Mouse (Mus musculus) lung, postnatal 36 days (tissue): ENCODE data around the gene Shf.
A peak's percentile ranks its signal among the peaks of the same experiment; 100 is the strongest.
"Not testable (repeated sequence)": the region's sequence is repeated elsewhere in the genome, so short reads cannot be mapped to it uniquely, and the experiment has no call there.

Source experiments
- DNase-seq: peaks from one replicate; pipeline ENCODE4 v3.0.0; 2022; ENCODE audit warnings: mixed read lengths

The Shf gene

DNA sequence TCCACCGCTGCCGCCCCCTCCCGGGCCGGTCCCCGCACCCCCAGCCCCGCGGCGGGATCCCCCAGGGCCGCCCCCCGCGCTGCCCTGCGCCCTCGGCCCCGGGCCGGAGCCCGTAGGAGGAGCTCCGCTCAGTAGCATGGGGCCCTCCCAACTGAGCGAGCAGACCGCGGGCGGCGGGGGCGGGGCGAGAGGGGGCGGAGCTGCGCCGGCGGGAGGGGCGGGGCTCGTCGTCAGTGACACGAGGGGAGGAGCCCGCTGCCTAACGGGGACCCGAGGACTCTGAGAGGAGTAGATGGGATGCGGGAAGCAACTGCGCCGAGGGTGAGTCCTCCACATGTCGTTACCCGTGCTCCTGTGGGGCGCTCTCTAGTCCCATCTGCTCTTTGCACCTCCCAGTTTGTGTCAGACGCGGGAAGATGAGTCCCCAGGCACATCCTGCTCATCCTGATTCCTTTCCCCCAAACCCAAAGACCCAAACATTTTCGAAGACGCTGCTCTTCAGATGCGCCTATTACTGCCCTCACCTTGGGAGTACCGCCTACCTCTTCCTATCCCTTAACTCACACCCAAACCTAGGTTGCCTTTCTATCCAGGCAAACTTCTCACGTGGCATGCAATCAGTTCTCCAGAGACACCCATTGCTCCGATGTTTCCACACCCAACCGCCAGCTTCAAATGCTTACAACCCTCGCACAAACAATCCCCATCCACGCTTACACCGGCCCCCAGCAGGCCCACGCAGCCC, at the start of gene Shf:
Gene Shf, minus strand, starts transcription at position 168 of the 745 bp plus-strand sequence.
- peak; percentile 87 for DNase-seq

DNA sequence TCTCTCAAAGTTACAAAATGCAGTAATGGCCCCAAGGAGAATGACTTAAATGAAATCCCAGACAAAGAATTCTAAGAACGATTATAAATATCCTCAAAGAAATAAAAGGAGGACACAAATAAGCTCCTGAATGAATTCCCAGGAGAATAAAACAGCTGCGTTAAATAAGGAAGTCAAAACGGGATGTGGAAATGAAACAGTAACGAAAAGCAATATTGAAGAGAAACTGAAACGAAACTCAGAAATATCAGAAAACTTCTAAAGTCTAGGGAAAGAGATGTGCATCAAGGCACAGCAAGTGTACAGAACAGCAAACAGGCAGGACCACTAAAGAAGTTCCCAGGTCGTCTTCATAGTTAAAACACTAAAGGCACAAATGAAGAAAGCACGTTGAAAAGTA, 40.0 kb upstream of the Shf start:
- no peak for DNase-seq

DNA sequence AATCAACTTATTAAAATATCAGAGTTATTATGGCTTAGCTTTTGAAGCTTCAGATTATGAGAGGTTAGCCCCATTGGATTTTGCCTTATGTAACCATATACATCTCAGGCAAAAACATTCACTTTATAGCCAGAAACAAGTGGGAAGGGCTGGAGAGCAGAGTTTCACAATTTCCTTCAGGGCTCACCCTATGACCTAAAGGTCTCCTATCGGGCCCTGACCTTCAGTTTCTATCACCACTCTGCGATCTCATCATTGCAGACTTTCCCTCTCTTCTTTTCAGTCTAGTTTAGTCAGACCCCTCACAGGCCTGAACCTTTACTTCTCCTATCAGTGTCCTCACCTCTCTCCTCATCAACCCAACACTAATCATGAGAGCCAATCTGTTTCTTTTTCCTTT, 38.6 kb upstream of the Shf start:
- DNase-seq: no peak

DNA sequence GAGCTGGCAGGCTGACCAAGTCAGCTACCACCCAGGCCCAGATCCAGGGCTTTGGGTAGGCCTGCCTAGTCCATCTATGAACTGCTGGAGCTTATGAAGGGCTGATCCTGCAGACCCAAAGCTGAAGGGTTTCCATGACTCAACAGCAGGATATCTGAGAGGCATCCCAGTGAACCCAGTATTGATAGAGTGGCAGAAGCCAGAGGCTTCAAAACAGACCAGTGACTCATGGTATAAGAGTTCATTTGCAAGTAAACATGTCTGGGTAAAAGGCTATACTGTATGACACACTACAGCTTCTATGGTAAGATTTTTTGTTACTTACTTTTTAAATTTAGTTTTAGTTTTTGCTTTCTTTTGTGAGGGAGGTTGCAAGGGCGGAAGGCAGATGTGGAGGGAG, 27.2 kb upstream of the Shf start:
- DNase-seq: no peak

DNA sequence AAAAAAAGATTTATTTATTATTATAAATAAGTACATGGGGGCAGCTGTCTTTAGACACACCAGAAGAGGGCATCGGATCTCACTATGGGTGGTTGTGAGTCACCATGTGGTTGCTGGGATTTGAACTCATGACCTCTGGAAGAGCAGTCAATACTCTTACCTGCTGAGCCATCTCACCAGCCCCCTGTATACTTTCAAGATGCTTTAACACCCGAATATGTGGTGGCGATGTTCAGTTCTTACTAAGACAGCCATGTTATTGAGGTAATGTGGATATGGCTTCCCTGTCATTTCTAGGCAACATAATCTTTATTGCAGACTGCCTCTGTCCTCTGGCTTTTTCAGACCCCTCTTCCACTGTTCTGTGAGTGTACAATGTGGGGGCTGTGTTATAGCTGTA, 18.2 kb upstream of the Shf start:
- not testable (repeated sequence) for DNase-seq

DNA sequence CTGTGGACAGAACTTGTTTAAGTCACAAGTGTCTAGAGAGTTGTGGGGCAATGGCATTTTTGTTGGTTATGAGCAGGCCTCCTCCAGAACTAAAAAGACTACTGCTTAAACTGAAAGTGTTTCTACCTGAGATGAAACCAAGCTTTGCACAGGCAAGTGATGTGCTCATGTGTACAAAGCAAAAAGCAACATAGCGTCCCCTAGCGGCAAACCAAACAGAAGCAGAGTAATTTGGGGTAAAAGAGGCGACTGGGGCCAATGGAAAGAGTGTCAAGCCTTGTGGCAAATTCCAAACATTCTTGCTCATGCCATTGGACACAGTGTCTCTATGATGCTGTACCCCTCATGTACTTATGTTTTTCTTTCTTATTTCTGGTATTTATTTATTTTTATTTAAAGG, 16.1 kb upstream of the Shf start:
- no peak for DNase-seq

DNA sequence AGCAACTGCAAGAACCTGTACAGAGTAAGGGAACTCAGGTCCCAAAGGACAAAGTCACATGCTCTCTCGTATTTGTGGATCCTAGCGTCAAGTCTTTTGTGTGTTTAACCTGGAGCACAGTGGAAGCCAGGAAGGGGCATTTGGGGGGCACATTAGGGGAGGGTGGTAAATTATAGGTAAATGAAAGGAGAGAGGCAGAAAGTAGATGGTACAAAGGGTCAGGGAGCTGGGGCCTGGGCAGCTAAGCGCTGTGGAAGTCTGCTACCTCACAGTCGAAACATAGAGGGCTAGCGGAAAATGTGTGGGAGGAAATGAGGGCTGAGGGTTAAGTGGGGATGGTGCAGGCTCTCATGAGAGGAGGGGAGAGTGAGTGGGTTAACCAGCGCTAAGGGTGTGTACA, 13.2 kb upstream of the Shf start:
- no peak for DNase-seq

DNA sequence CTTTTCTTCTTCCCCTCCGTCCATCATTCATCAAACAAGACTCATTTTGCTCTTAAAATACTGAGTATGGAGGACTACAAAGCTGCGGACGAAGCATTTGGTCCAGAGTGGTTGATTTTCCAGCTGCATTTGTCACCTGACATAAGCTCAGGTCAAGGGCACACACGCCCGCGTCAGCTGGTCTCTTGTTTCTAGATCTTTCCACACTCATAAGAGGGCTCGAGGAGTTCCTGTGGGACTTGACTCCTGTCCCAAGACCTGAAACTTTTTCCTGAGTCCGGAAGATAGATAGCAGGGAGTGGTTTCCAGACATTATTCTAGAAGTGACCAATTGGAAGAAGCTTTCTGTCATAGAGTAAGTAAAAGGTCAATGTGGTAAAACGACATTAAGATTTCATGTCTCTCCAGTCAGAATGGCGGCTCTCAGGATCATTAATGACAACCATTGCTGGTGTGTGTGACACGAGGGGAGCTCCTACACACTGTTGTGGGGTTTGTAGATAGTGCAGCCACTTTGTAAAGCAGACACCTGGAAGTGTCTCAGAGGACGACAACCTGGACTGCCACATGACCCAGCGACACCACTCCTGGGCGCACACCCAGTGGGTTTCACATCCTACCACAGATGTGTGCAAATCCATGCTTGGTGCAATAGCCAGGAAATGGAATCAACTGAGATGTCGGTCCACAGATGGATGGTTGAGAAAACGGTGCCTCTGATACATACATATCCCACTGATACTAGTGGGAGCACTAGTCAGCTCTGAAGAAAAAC, 12.6 kb upstream of the Shf start:
- DNase-seq: peak; percentile 43

DNA sequence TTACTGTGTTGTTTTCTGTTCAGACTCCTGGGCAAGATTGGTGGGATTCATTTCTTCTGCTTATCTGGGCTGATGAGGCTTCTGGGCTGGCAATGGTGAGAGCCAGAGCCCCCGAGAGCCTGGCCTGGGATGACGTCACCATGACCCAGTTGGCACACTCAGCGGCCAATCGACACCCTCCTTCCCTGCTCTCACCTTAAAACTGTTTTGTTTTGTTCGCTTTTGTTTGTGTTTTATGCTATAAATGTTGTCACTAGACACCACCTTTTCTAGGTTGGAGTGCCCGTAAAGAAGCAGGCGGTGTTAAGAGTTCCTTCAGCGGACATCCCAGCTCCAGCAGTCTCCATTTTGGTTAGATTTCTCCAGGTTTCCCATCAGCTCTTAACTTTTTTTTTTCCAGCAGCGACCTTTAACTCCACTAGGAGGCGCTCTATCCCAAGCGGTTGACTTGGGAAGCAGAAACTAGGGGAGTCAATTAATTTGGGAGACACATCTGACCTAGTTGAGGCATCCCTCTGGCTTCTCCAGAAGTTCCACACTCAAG, 11.9 kb upstream of the Shf start:
- peak; percentile 71 for DNase-seq

DNA sequence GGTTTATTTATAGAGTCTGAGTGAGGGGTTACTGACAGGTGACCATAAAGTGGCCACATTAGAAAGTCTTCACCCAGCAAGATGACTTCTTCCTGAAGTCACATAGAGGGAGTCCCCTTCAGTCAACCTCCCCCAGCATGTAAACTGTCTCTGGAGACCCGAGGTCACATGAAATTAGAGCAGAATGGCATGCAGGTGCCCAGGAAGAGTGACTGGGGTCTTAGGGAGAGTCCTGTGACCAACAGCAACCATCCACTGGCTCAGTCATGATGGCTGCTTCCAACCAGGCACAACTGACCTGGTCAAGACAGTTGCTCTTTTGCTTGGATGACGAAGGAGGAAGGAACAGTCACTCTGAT, 10.3 kb upstream of the Shf start:
- DNase-seq: no peak

DNA sequence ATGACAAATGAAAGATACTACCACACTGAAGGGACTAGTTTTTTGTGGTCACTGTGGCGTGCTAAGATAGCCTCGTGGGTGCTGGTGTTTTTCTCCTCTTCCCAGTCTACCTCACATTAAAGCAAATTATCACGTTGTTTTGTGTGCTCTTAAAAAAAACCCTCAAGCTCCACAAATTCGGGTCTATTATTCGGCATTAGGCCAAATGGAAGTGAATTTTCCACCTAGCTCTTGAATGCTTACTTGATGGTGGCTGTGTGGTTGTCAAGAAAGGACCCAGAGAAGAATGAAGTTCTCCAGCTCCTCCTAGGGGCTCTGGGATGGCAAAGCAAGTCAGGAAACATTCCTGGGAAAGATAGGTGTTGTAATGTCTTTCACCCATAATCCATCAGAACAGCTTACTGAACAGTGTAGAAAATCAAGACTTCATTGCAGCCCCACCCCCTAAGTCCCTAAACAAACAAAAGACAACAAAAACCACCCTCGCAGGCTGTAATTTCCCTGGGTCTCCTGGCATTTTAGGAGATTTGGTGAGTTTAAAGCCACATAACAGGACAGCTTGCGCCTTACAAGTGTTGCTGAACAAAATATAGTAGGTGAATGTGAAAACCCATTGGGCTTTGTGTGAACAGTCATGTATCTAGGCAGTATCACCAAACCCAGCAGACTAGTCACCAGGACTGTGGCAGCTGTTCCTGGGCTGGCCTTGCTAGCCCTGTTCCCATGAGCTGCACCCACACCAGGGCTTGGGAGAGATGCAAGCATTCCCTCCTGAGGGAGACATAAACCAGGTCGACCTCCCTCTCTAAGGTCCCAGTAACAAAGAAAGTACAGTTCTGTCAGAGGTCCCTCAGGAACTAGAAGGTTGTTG, 9.7 kb upstream of the Shf start:
- peak; percentile 75 for DNase-seq

DNA sequence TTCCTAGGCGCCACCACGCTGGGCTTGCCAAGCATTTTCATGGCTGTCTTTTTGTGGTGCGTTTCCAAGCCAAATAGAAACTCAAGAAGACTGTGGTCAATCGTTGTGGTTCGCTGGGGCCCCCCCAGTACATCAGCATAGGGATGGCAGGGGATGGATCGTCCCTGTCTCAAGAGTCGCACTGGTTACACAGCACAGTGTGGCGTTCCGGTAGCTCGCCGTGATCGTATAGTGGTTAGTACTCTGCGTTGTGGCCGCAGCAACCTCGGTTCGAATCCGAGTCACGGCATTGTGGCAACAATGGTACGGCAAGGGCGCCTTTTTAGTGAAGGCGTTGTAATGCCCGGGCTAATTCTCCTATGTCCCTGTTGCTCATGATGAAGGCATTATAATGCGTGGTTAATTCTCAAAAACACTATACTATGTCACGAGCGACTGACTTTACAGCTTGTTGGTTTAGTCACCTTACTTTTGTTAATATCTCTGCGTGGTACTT, 8.8 kb upstream of the Shf start:
- DNase-seq: peak; percentile 85

DNA sequence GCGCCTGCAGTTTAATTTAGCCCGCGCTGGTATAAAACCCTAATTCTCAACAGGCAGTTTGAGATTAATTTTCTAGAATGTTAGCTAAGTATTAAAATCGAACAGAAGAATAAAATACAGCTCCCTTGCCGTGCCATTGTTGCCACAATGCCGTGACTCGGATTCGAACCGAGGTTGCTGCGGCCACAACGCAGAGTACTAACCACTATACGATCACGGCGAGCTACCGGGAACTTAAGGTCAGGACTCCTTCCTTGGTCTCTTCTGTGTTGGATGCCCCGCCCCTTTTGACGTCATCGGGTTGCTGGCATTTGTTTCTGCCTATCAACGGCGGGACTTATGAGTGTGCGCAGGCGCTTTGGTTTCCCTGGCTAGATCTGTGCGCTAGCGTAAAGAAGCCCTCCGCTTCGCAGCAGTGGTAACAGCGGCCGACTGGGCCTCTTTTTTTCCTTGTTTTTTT, 8.3 kb upstream of the Shf start:
- peak; percentile 98 for DNase-seq

DNA sequence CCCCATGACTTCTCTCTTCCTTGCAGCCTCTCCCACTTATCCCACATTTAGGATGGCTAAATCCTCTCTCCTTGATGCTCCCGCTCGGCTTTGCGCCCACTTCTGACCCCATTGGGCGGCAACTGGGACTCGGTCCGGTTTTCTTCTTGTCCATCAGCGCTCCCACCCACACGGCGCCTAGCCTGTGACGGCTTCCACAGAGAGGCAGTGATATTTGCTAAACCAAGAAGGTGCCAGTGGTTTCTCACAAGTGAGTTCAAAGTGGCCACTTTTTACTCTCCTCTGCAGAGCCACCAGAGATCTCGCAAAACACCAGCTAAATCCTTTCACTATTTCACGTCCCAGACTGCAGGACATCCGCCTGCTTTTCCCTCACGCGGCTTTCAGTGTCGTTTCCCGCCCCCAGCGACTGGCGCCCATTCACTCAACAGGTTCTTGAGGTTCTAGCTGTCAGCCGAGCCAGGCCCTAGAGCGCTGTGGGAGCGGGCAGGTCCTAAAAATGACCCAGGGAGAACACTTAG, 7.1 kb upstream of the Shf start:
- peak; percentile 66 for DNase-seq

DNA sequence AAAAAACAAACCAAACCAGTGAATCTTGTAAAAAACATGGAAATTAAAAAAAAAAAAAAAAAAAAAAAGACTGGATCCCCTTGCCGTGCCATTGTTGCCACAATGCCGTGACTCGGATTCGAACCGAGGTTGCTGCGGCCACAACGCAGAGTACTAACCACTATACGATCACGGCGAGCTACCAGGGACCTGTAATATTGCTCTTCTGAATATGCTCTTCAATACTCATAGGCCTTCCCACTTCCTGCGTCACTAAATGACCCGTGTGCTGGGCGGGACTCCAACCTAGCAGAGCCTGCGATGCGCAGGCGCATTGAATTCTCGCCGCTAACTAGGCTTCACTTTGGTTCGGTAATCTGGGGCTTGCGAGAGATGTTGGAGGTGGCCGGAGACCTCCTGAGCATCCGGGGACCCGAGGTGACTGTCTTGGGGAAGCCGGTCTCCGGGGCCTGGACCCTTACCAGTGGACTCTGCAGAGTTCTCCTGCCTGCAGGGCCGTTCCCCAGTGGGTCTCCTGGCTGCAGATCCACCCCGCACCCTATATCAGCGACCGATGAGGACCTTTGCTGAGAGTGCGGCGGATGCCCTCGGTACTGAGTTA, 6.5 kb upstream of the Shf start:
- peak; percentile 98 for DNase-seq

DNA sequence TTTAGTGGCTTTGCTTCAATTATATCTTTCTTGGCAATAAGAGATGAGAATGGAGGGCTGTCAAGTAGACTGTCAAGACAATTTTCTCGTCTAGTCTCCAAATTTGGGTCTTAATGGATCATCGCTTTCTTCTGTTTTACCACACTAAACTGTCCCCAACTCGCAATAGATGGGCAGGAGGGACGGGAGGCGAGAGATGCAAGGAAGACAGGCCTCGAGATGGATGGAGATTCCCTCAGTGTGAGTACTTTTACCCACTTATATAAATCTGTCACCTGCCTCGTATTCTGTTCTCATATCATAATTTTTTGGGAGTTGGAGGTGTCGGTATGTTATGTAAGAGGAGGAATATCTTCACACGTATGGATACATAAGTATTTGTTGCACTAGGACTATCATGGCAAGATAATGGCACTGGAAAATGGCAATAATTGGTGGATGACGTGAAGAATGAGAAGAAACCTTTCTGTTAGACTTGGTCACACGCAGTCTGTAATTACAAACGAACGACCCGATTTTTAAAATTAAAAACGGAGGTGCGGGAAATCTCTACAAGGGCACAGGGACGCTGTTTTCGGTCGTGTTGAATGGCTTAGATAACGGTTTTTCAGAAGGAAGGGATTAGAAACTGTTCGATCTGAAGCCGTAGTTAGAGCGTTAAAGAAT, 5.8 kb upstream of the Shf start:
- DNase-seq: no peak

DNA sequence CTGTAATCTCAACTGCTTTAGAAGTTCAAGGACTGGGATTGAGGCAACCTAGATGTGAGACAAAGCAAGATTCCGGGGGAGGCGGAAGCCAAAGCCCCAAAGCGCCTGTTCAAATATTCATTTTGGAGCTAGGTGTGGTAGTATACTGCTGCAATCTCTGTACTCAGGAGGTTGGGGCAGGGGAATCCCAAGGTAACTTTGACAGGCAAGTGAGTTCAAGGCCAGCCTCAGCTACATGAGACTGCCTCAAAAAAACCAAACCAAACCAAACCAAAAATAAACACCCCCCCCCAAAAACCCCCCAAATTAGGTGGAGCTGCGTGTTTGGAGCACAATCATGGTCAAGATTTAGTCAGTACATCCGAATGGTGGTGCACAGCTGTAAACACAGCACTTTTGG, 5.0 kb upstream of the Shf start:
- DNase-seq: no peak

DNA sequence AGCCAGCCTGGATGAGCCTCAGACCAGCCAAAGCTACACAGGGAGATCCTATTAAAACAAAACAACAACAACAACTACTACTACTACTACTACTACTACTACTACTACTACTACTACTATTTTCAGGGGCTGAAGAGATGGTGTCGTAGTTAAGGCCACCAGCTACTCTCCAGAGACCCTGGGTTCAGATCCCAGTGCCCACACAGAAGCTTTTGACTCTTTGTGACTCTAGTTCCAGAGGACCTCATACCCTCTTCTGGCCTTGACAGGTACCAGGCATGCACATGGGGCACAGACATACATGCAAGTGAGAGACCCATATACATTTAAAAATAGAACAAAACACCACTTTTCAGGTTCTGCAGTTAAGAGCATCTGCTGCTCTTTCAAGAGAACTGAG, 3.6 kb upstream of the Shf start:
- DNase-seq: no peak

DNA sequence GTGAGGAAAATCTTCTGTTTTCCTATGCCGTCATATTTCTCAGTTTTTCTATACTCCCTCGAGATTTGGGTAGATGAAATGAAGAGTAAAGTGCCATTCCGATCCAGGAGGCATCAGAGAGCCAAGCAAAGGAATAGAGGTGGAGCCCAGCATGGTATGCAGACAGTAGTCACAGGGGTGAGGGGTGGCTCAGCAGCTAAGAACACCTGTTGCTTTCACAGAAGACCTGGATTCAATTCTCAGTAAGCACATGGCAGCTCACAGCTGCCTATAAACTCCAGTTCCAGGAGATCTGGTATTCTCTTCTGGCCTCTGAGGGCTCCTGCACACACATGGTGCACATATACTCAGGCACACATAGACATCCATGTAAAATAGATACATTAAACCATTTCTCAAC, 3.1 kb upstream of the Shf start:
- DNase-seq: no peak

DNA sequence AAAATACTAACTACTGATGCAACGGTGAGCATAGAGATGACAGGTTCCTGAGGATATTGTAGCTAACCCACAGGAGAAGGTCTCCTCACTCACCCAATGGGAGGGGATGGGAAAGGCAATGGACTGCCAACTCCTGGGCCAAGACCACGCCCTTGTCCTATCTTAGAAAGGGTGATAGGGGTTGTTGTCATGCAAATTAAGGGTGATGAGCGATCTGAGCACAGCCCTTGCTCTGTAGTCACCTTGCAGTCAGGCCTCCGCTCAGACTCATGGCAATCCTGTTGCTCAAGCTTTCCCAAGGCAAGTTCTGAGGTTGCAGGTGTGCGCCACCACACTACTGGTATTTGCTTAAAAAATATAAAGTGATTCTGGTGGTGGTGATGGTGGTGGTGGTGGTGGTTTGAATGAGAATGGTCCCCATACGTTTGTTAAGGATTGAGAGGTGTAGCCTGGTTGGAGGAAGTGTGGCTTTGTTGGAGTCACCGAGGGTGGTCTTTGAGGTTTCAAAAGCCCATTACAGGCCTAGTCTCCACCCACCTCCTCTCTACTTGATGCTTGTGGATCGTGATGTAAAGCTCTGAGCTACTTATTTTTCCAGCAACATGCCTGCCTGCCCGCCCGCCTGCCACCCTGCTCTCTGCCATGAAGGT, 1.3 kb upstream of the Shf start:
- no peak for DNase-seq
